Mouse (Mus musculus): ENCODE results near the gene Gna15. TPM values are rescaled to one million over a fixed set of nuclear protein-coding genes. Genes with fewer than 3 reads are reported as not detected.

The Gna15 gene
- total RNA-seq, 2 experiments from 2014 or later = 2.3 to 3.1 TPM

DNA sequence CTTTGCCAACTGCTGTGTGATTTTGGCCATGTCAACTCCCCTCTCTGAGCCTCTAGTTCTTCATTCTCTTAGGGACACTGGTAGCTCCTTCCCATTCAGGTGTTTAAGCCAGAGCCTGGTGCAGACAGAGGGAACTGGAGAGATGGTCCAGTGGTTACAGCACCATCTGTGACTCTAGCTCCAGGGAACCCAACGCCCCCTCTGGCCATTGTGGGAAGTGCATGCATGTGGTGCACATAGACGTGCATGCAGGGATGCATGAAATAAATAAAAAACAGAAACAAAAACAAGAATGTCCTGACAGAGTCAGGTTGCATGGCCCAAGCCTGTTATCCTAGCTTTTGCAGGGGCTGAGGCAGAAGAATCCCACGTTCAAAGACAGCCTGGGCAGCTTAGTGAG, 32.3 kb upstream of the Gna15 start:
- no peak for DNase-seq (ENCODE audit: low spot score in 2 of 2)

DNA sequence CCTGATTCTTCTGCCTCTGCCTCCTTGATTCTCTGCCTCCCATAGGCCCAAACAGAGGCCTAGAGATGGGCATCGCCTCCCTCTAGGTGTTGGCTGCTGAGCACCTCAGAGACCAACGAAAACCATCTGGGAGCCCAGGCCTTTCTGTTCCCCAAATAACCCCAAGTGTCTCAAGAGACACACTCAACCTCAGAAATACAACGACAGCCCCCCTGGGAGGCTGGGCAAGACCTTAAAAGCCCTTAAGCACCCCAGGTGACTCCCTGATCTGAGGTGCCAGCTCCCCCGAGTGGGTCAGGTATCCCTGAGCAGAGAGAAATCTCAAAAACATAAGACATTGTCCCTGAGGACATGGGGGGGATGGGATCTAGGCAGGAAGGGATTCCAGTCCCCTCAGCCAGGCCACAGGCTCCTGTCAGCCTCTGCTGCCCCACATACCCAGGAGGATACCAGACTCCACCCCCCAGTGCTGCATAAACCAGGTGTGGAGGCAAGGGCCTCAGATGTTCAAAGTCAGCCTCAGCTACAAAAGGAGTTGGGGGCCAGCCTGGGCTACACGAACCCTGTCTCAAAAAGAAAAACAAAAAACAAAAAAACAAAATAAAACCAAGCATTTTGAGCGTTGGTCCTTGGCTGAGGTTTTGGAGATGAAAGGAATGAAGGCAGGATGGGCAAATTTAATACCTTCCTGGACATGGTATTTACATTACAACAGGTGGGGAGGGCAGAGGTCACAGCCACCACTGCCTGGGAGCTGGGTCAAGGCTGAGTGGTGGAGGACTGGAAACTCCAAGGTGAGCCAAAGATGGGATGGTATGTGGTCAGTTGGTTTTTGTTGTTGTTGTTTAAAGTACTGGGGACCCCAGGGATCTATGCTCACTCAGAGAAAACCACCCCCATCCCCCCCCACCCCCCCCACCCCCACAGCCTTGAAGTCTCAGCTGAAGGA, 30.1 kb upstream of the Gna15 start:
- intact Hi-C loops (cut with DNase I) = loop anchor here (5.0 kb wide), 1 partner anchor 37 kb away; no protein-coding TSS in a partner anchor
- no peak for DNase-seq (ENCODE audit: low spot score in 2 of 2)

More for the DNA sequence above, 32.3 kb upstream of the Gna15 start:
- intact Hi-C loops (cut with DNase I) = no loop called here

DNA sequence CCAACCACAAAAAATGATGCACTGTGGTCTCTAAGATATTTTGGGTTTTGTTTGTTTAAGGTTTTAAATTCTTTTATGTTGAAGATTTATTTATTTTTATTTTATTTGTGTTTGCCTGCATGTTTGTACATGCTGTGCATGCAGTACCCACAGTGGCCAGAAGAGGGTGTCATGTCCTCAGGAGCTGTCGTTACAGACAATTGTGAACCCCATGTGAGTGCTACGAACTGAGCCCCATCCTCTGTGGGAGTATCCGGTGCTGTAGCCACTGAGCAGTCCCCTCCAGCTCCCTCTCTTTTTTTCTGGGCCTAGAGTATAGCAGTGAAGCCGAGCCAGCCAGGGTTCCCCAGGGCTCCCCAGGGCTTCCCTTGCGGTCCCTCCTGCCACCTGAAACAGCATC, 29.2 kb upstream of the Gna15 start:
- DNase-seq (ENCODE audit: low spot score in 2 of 2) = no peak
- intact Hi-C loops (cut with DNase I) = loop anchor here (5.0 kb wide), 1 partner anchor 36 kb away; no protein-coding TSS in a partner anchor

DNA sequence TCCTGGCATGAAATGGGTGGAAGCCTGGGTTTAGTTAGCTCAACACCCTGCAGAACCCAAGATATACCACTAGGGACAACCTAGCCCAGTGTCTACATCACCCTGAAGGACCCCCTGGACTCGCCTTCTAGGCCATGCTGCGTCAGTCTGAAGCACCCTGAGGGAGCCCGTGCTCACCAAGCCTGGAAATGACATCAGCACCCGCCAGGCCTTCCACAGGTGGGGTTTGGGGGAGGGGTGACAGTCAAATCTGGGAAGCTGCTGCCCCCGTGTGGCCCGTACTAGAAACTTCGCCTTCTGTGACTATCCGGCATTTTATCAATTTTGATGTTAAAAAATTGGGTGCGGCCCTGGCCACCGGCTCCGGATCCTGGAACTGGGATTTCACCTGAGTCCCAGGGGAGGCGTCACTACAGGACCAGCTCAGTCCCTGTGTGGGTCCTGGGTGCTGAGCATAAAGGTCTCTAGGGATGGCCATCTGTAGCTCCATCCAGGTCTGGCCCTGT, 27.6 kb upstream of the Gna15 start:
- DNase-seq (ENCODE audit: low spot score in 2 of 2) = peak; percentile 77 to 78
- intact Hi-C loops (cut with DNase I) = loop anchor here (5.0 kb wide), 1 partner anchor 34 kb away; no protein-coding TSS in a partner anchor

DNA sequence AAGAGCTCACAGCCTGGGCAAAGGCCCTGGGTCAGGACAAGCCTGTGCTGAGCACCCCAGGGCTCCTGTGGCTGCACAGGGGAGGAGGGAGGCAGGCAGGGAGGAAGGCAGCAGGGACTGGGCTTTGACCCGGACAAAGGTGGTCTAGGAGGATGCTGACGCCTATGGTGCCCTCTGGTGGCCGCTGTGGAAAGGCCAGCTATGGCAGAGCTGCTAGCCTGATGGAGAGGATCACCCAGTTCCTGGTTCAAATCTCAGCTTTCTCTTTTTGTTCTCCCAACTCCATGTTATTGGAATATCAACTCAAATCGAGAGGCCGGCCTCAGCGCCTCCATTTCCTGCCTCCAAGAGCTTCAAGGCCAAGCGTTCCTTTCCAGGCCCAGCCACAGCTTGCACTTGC, 26.2 kb upstream of the Gna15 start:
- intact Hi-C loops (cut with DNase I) = loop anchor here (5.0 kb wide), 1 partner anchor 33 kb away; no protein-coding TSS in a partner anchor
- DNase-seq (ENCODE audit: low spot score in 2 of 2) = no peak

DNA sequence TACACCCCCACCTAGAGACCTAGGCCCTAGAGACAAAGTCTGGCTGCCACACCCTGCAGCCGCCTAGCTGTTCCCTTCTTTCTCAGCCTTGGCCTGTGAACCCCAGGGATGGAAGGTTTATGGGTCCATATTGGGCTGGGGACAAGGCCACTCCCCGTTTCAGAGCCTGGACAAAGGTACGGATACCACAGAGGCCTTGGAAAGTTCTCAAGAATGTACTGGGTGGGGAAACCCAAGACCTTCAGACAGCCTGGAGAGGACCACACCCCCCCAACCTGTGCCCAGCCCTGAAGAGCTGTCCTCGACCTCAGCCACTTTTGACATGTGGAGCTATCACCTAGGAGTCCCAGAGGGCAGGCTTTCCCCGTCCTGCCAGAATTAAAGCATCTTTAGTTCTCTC, 24.9 kb upstream of the Gna15 start:
- no peak for DNase-seq (ENCODE audit: low spot score in 2 of 2)
- intact Hi-C loops (cut with DNase I) = no loop called here

DNA sequence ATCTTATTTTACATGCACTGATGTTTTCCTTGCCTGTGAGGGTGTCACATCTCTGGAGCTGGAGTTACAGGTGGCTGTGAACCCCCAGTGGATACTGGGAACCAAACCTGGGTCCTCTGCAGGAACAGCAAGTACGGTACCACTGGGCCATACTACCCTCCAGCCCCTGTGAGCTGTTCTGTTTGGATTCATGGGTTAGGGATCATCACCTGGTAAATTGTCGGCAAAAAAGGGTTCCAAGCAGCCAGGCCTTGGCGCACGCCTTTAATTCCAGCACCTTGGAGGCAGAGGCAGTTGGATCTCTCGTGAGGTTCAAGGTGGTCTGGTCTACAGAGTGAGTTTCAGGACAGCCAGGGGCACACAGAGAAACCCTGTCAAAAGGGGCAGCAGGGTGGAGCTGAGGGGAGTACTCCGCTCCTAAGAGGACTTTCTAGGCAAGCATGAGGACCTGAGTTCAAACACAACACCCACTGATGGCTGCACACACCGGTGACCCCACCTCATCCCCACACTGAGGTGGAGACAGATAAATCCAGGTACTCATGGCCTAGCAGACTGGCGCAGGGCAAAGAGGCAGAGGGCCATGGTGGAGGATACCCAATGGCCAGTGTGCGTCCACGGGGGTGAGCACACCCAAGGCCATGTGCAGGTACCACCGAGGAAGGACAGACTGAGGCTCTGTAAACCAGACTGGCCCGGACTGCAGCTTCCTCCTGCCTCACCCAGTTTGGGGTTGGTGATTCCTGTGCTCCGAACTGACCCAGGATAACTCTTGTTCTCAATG, 23.0 kb upstream of the Gna15 start:
- intact Hi-C loops (cut with DNase I) = no loop called here

DNA sequence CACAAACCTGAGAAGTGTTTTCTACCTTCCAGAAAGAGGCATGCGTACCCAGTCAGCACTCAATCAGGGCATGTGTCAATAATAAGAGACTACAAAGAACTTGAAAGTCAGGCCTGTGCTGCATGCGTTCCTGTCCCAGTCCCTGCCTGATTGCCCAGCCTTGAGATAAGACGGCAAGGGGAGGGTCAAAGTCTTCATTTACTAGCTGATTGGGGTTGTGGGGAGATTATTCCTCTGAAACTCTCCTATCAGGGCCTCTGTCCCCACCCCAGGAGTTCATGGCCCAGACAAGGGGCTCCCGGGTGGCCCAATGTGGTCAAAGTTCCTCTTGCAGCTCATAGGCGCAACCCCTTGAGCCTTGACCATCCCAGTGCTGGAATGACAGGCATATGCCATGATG, 22.3 kb upstream of the Gna15 start:
- DNase-seq (ENCODE audit: low spot score in 2 of 2) = no peak
- intact Hi-C loops (cut with DNase I) = no loop called here

More for the DNA sequence above, 23.0 kb upstream of the Gna15 start:
- no peak for DNase-seq (ENCODE audit: low spot score in 2 of 2)

DNA sequence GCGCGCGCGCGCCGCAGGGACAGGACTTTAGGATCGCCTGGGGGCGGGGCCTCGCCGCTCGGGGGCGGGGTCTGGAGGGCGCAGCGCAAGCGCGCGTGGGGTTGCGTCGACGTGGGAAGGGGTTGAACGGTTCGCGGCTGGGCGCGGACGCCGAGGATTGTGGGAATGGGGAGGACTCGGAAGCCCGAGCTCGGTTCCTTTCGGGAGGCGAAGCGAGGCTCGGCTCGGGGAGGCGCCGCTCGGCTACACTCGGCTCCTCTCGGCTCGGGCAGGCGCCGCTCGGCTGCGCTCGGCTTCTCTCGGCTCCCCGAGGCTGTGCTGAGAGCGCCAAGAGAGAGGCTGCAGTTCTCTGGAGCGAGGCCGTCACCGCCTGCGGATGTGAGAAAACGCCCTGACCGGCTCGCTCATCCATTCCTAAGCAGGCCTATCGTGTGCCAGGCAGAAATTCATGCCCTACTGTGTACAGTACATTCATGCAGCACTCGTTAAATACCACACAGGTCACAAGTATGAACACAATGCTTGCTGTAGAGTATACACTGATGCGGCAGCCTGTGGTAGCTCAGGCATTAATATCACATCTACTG, 21.2 kb upstream of the Gna15 start, which contains the start of gene Gna11:
Gna11 (minus strand) TSS at position 30 of the 587 bp plus-strand sequence.
- DNase-seq (ENCODE audit: low spot score in 2 of 2) = peak; percentile 100
- intact Hi-C loops (cut with DNase I) = loop anchor here (1.0 kb wide), 1 partner anchor 49 kb away; the partner anchor contains the start of gene Ncln

DNA sequence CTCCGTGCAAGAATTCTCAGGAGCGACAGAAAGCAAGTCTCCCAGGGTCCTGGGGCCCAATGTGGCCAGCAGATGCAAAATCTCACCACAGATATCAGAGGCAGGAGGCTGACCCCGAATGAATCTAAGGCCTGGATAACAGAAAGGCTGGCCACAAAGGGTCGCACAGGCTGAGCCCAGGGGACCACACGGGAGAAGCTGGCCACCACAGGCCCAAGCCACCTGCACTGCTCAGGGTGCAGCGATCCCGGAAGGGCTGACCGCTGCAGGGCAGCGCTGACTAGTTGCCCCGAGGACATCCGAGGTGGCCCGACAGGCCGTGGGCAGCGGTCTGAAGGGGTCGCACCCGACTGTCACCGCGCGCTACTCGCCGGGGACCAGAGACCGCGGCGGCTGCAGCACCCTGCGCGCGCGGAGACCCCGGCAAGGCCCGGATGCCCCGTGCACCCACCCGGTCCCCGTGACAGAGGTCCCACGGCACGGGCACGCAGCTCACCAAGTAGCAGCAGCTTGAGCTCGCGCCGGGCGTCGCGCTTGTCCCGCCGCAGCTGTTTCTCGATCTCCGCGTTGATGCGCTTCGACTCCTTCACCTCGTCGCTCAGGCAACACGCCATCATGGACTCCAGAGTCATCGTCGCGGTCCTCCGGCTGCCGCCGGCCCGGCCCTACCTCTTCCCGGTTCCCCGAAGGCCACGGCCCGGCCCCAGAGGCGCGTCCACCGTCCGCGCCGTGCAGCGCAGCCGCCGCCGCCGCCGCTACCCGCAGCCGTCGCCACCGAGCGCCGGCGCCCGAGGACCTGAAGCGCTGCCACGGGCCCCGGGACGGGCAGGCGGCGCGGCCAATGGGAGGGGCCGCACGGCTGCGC, 20.5 kb upstream of the Gna15 start:
- DNase-seq (ENCODE audit: low spot score in 2 of 2) = no peak
- intact Hi-C loops (cut with DNase I) = loop anchor here (1.0 kb wide), 1 partner anchor 48 kb away; the partner anchor contains the start of gene Ncln

DNA sequence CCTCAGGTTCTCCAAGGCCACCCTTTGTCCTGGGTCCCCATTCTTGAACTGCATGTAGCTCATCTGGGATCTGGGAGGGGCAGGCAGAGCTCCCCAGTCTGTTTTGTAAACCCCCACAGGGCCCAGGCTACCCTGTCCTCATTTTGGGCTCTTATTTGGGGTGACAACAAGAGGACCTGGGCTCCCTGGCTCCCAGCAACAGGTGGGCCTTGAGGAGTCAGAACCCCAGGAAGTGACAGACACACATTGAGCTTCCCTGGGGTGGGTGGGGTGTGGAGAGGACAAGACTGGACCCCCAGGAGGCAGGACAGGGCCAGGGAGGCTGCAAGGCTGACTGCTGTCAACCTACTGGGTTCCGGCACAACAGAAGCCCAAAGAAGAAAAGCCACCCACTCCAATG, 19.6 kb upstream of the Gna15 start:
- intact Hi-C loops (cut with DNase I) = no loop called here
- DNase-seq (ENCODE audit: low spot score in 2 of 2) = no peak

DNA sequence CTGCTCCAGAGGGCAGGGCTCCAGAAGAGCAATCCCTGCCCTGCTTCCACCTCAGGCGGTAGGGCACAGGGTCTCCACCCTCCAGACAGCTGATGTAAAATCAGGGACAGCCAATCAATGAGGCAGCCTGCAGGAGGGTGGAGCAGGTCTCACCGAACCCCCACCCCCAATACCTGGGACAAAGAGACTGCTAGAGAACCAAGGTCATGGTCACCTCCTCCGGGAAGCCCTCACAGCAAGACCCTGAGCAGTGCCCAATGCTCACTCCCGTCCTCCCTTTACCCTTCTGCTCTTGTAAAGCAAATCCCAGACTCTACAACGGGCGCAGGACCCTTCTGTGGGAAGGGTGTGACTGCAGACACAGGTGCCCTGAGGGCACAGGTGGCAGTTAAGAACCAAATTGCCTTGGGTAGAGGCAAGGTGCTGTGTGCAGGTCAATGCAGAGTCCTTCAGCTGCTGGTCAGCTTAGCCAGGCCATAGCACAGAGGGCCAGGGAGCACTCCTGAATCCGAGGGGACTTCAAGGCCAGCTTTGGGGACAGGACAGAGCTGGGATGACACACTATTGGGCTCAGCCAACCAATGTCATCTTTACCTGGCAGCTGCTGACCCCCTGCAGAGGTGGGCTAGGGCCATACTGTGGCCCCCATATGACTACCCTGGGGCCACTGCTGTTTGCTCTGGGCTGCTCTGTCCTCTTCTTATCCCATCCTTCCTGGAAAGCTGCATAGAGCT, 18.9 kb upstream of the Gna15 start:
- intact Hi-C loops (cut with DNase I) = no loop called here
- no peak for DNase-seq (ENCODE audit: low spot score in 2 of 2)

DNA sequence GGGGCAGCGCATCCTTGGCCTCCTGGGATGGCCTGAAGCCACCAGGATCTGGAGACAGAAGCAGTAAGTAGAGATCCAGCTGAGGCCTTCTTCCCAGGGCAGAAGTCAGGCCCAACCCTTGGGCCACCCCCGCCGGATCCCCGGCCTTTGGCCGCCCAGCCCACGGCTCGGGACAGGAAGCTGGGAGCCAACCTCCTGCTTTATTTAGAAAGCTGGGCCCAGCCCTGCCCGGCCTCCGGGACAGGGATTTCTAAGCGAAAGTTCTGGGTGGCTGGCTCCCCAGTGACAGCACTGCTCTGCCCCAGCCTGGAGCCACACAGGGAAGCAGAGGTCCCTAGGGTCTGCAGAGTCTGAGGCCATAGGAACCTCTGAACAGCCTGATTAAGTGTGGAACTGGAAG, 17.8 kb upstream of the Gna15 start:
- DNase-seq (ENCODE audit: low spot score in 2 of 2) = no peak
- intact Hi-C loops (cut with DNase I) = no loop called here

DNA sequence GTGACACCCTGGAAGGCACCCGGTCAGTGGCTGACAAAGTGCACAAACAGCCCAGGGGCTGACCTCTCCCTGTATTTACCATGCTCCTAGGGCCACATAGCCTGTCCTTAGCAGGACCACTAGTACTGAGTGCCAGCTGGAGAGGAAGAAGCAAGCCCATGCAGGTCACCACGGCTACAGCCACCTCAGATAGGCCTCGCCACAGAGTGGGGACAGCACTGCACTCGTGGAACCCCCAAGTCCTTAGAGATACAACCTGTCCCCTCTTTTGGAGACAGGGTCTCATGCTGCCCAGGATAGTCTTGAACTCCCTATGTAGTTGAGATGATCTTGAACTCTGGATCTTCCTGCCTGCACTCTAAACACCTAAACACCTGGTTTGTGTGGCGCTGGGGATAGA, 17.3 kb upstream of the Gna15 start:
- DNase-seq (ENCODE audit: low spot score in 2 of 2) = no peak
- intact Hi-C loops (cut with DNase I) = no loop called here

DNA sequence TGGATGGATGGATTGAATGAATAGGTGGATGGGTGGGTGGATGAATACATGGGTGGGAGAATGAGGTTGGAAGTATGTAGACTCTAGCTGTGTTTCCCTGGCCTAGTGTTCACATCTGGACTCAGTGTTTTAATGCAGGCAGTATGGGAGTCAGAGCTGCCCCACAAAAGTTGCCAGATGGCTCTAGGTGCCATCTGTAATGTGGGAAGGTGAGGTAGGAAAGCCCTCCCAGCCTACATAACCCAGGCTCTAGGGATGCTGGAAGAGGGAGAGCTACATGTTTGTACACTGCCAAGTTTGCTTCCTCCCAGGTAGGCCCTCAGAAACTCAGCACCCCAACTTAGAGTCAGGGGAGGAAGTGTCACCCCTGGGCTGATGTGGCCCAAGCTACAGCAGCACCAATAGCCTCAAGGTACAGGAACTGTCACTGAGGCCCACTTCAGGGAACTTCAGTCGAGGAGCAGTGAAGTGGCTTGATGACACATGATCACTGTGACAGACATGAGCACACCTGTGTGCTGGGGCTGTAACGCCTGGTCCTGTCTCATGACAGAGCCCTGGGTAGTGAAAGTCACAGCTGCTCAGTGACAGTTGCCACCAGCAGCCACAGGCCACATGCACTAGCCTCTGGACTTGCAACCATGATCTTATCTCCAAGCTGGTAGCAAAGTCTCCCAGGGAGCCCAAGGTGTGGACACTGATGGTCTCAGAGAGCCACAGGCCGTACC, 14.5 kb upstream of the Gna15 start:
- intact Hi-C loops (cut with DNase I) = no loop called here
- DNase-seq (ENCODE audit: low spot score in 2 of 2) = no peak

DNA sequence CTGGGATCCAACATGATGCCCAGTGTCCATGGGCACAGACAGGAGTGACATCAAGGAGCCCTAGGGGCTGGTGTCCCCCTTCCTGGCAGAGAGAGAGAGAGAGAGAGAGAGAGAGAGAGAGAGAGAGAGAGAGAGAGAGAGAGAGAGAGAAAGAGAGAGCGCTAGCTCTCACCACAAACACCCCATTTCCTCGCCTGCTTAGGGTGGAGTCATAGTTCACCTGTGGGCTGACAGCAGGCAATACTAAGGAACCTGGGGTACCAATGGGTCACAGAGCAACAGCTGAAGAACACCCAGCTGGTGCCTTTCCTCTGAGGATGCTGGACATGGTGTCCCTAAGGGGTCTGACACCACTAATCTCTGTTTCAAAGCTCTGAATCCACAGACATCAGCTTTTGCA, 13.4 kb upstream of the Gna15 start:
- no peak for DNase-seq (ENCODE audit: low spot score in 2 of 2)
- intact Hi-C loops (cut with DNase I) = no loop called here

DNA sequence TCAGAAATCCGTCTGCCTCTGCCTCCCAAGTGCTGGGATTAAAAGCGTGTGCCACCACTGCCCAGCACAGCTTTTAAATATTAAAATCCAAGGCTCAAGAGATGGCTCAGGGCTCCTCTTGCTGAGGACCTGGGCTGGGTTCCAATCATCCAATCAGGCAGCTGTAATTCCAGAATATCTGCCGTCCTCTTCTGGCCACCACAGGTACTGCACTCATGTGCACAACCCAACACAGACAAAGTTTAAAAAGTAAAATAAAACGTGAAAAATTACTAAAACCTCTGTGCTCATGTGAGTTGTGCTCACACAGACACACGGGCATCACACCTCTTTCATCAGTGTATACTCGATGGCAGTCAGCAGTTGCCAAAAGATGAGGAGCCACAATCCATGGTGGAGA, 12.7 kb upstream of the Gna15 start:
- no peak for DNase-seq (ENCODE audit: low spot score in 2 of 2)
- intact Hi-C loops (cut with DNase I) = no loop called here

DNA sequence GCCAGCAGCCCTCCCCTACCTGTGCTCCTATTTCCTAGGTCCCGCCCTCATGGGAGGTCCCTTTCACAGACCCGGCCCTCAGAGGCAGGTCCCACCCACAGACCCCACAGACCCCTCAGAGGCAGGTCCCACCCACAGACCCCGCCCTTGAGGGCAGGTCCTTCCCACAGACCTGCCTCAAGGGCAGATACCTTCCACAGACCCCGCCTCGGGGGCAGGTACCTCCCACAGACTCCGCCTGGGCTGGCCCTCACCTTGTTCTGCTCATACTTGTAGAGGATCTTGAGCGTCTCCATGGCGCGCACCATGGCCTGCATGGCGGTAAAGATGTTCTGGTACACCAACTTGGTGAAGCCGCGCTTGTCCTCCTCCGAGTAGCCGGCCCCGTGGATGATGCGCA, 10.8 kb upstream of the Gna15 start:
- DNase-seq (ENCODE audit: low spot score in 2 of 2) = no peak
- intact Hi-C loops (cut with DNase I) = no loop called here

Data from left cerebral cortex, postnatal 36 days (tissue).